Mouse (Mus musculus) embryonic facial prominence, embryonic 13.5 days (tissue): ENCODE measurements around the gene Pycard. TPM values are rescaled to one million over a fixed set of nuclear protein-coding genes. Genes with fewer than 3 reads are reported as not detected.

ENCODE experiments used
- ATAC-seq: fragments of 200-750 bp; cut with Nextera tagmentation; 2 replicates; pipeline ENCODE4 v1.8.0; 2017; ENCODE audit warnings: low read depth; ENCODE audit not compliant: insufficient number of reproducible peaks, insufficient read depth, low FRiP score, low TSS enrichment
- H3K27ac ChIP-seq: fragments of 300-500 bp; sonication (generic); 2 replicates; pipeline ENCODE4 v1.5.1; 2015; ENCODE audit warnings: moderate library complexity, mild to moderate bottlenecking, inconsistent platforms
- H3K27me3 ChIP-seq: fragments of 300-500 bp; sonication (generic); 2 replicates; pipeline ENCODE4 v1.6.1; 2015; ENCODE audit warnings: mild to moderate bottlenecking, inconsistent platforms
- H3K36me3 ChIP-seq: fragments of 300-500 bp; sonication (generic); 2 replicates; pipeline ENCODE4 v1.6.1; 2015; ENCODE audit warnings: mild to moderate bottlenecking, inconsistent platforms
- H3K4me1 ChIP-seq: fragments of 300-500 bp; sonication (generic); 2 replicates; pipeline ENCODE4 v1.6.1; 2015; ENCODE audit warnings: inconsistent platforms
- H3K4me2 ChIP-seq: fragments of 300-500 bp; sonication (generic); 2 replicates; pipeline ENCODE4 v1.6.1; 2015; ENCODE audit warnings: moderate library complexity, mild to moderate bottlenecking, inconsistent platforms
- H3K4me3 ChIP-seq: fragments of 300-500 bp; sonication (generic); 2 replicates; pipeline ENCODE4 v1.5.1; 2015; ENCODE audit warnings: mild to moderate bottlenecking, inconsistent platforms
- H3K9ac ChIP-seq: fragments of 300-500 bp; sonication (generic); 2 replicates; pipeline ENCODE4 v1.6.1; 2015; ENCODE audit warnings: mild to moderate bottlenecking, inconsistent platforms
- H3K9me3 ChIP-seq: fragments of 300-500 bp; sonication (generic); 2 replicates; pipeline ENCODE4 v1.6.1; 2016; ENCODE audit warnings: inconsistent platforms
- WGBS: fragments of 180-500 bp; shearing (Covaris S2); methylation state at CpG from one replicate; pipeline ENCODE4 v1.1.7; 2015; ENCODE audit warnings: mixed read lengths; 5-methylcytosine and 5-hydroxymethylcytosine counted together
- polyA plus RNA-seq: library from polyadenylated mRNA; unstranded; fragments of >200 nt; fragmentation: Nextera tagmentation; extraction: Ambion mirVana; gene quantifications from 2 replicates; pipeline ENCODE4 v1.2.1, GENCODE M21; 2015

The Pycard gene
- polyA plus RNA-seq, 1 experiment from 2014 or later: 34.3 TPM

- WGBS: 85% methylated on average over 6 of the region's 6 CpGs
- Histone ChIP-seq H3K36me3 (no peaks in the 10 kb centered on the region), H3K27me3 (peaks cover 9% of the 10 kb centered on the region; the same call in 1 of the 2 replicates)
These were observed 9.4 kb upstream of the Pycard start for GRCm38 (mm10) chr7:128003098-128003497.

GRCm38 (mm10) chr7:128000068-128000950, 6.6 kb upstream of the Pycard start:
- Histone ChIP-seq H3K27me3 (peaks cover 7% of the 10 kb centered on the region; the same call in 1 of the 2 replicates), H3K4me1 (peaks cover 18% of the 10 kb centered on the region), H3K9ac (no peak overlapping the region), H3K27ac (no peak overlapping the region), H3K4me2 (no peak overlapping the region), H3K9me3 (no peaks in the 10 kb centered on the region), H3K4me3 (no peak overlapping the region), H3K36me3 (no peaks in the 10 kb centered on the region)
- 51% methylated on average over 1 of the region's 1 CpGs for WGBS
- no peak for ATAC-seq

More at GRCm38 (mm10) chr7:128003098-128003497, 9.4 kb upstream of the Pycard start:
- no peak overlapping the region for H3K9ac ChIP-seq
- no peaks in the 10 kb centered on the region for H3K9me3 ChIP-seq
- H3K4me2 ChIP-seq: no peak overlapping the region
- H3K4me1 ChIP-seq: peaks cover 20% of the 10 kb centered on the region
- H3K27ac ChIP-seq: no peak overlapping the region
- ATAC-seq: no peak
- H3K4me3 ChIP-seq: no peak overlapping the region

- no peak for ATAC-seq
- Histone ChIP-seq H3K9me3 (no peaks in the 10 kb centered on the region), H3K36me3 (no peaks in the 10 kb centered on the region), H3K4me2 (no peak overlapping the region), H3K9ac (no peak overlapping the region), H3K27me3 (peaks cover 7% of the 10 kb centered on the region; the same call in 1 of the 2 replicates), H3K4me1 (peaks cover 10% of the 10 kb centered on the region), H3K4me3 (no peak overlapping the region), H3K27ac (no peak overlapping the region)
- 38% methylated on average over 1 of the region's 1 CpGs for WGBS
These were observed 5.8 kb upstream of the Pycard start for GRCm38 (mm10) chr7:127999436-127999835.

GRCm38 (mm10) chr7:127992488-127993340, 953 bp downstream of the Pycard start:
- no peaks in the 10 kb centered on the region for H3K9me3 ChIP-seq
- H3K4me3 ChIP-seq: peak overlapping the region; percentile 39
- ATAC-seq: 0 out of 2 replicates have a peak, but pooled peaks have one; percentile 1
- H3K4me1 ChIP-seq: peaks cover 23% of the 10 kb centered on the region
- 38% methylated on average over 5 of the region's 5 CpGs for WGBS
- H3K27me3 ChIP-seq: no peaks in the 10 kb centered on the region
- peak overlapping the region; percentile 65 for H3K4me2 ChIP-seq
- H3K27ac ChIP-seq: 0 out of 2 replicates have a peak overlapping the region, but pooled peaks have one; percentile 80
- peak overlapping the region; percentile 70; the same call in 1 of the 2 replicates for H3K9ac ChIP-seq
- H3K36me3 ChIP-seq: peaks cover 38% of the 10 kb centered on the region

- H3K4me3 ChIP-seq: no peak overlapping the region
- WGBS: 44% methylated on average over 6 of the region's 6 CpGs
- 0 out of 2 replicates have a peak, but pooled peaks have one; percentile 34 for ATAC-seq
- H3K27me3 ChIP-seq: no peaks in the 10 kb centered on the region
- peak overlapping the region; percentile 80; the same call in 1 of the 2 replicates for H3K27ac ChIP-seq
- H3K36me3 ChIP-seq: peaks cover 47% of the 10 kb centered on the region
- H3K4me1 ChIP-seq: peaks cover 23% of the 10 kb centered on the region
- no peak overlapping the region for H3K9ac ChIP-seq
- no peak overlapping the region for H3K4me2 ChIP-seq
- no peaks in the 10 kb centered on the region for H3K9me3 ChIP-seq
These were observed 1.8 kb downstream of the Pycard start for GRCm38 (mm10) chr7:127991643-127992487.

GRCm38 (mm10) chr7:127988904-127989303, 4.8 kb downstream of the Pycard start:
- Histone ChIP-seq H3K4me3 (no peak overlapping the region), H3K27me3 (no peaks in the 10 kb centered on the region), H3K4me1 (peaks cover 21% of the 10 kb centered on the region), H3K9ac (no peak overlapping the region), H3K9me3 (no peaks in the 10 kb centered on the region), H3K27ac (no peak overlapping the region), H3K36me3 (peaks cover 77% of the 10 kb centered on the region), H3K4me2 (no peak overlapping the region)
- ATAC-seq: no peak
- 79% methylated on average over 1 of the region's 1 CpGs for WGBS

GRCm38 (mm10) chr7:127980606-127981005, 13.1 kb downstream of the Pycard start:
- Histone ChIP-seq H3K9ac (no peak overlapping the region), H3K36me3 (peaks cover 98% of the 10 kb centered on the region), H3K4me2 (no peak overlapping the region), H3K9me3 (no peaks in the 10 kb centered on the region), H3K4me1 (no peaks in the 10 kb centered on the region), H3K27me3 (no peaks in the 10 kb centered on the region), H3K27ac (no peak overlapping the region), H3K4me3 (no peak overlapping the region)
- no peak for ATAC-seq
- 89% methylated on average over 3 of the region's 3 CpGs for WGBS

- no peaks in the 10 kb centered on the region for H3K4me1 ChIP-seq
- H3K27ac ChIP-seq: no peak overlapping the region
- WGBS: 94% methylated on average over 2 of the region's 2 CpGs
- no peaks in the 10 kb centered on the region for H3K9me3 ChIP-seq
- H3K4me3 ChIP-seq: no peak overlapping the region
- H3K27me3 ChIP-seq: no peaks in the 10 kb centered on the region
- no peak overlapping the region for H3K4me2 ChIP-seq
- no peak overlapping the region for H3K9ac ChIP-seq
- no peak for ATAC-seq
- H3K36me3 ChIP-seq: peaks cover 98% of the 10 kb centered on the region
These were observed 14.8 kb downstream of the Pycard start for GRCm38 (mm10) chr7:127978856-127979255.

GRCm38 (mm10) chr7:127974413-127974930, 19.2 kb downstream of the Pycard start:
- WGBS: 79% methylated on average over 2 of the region's 2 CpGs
- no peaks in the 10 kb centered on the region for H3K9me3 ChIP-seq
- no peak overlapping the region for H3K27ac ChIP-seq
- H3K9ac ChIP-seq: no peak overlapping the region
- peaks cover 12% of the 10 kb centered on the region for H3K4me1 ChIP-seq
- H3K4me3 ChIP-seq: no peak overlapping the region
- H3K4me2 ChIP-seq: no peak overlapping the region
- ATAC-seq: no peak
- peaks cover 95% of the 10 kb centered on the region for H3K36me3 ChIP-seq
- no peaks in the 10 kb centered on the region for H3K27me3 ChIP-seq

- under 1% methylated on average over 42 of the region's 42 CpGs for WGBS
- ATAC-seq: no peak
These were observed 25.5 kb downstream of the Pycard start for GRCm38 (mm10) chr7:127967922-127968828.

More at GRCm38 (mm10) chr7:127967922-127968828, 25.5 kb downstream of the Pycard start:
- Histone ChIP-seq H3K36me3 (peaks cover 35% of the 10 kb centered on the region), H3K27me3 (no peaks in the 10 kb centered on the region), H3K4me2 (peak overlapping the region; percentile 85), H3K9me3 (no peaks in the 10 kb centered on the region), H3K9ac (peak overlapping the region; percentile 98), H3K27ac (peak overlapping the region; percentile 97), H3K4me3 (peak overlapping the region; percentile 88), H3K4me1 (peaks cover 24% of the 10 kb centered on the region)
